Mouse (Mus musculus) frontal cortex, postnatal 10 days (tissue): Measurements from ENCODE around the gene Ucn.
A peak's percentile ranks its signal among the peaks of the same experiment; 100 is the strongest.

Experiments used
- DNase-seq, 2 experiments: peaks; one replicate each; pipeline ENCODE4 v3.0.0; 2022; ENCODE audit warnings: low spot score in 2 of 2, mixed read lengths in 1 of 2

Gene Ucn

DNA sequence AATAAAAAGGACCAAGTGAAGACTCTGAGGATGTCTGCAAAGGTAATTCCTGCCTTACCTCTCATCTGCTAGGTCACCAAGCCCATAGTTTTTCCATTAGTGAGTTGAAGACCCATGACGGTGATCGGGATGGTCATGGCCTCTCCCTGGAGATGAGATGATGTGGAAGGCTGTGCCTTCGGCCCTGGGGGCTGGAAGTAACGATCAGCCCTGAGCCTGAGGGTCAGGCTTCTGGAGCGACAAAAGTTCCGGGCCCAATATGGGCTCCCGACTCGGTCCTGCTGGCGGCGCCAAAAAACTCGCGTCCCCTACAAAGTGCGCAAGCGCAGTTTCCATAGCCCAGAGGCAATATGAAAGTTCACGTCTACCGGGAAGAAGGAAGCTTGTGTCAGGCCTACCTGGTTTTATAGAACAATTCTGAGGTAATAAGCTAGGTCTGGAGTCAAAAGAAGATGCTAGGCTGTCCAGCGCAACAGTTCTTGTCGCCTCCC lies 30.6 kb downstream of the Ucn start, which contains the start of gene Slc30a3:
Gene Slc30a3, minus strand, starts transcription at position 238 of the 491 bp plus-strand sequence.
- no peak for DNase-seq

DNA sequence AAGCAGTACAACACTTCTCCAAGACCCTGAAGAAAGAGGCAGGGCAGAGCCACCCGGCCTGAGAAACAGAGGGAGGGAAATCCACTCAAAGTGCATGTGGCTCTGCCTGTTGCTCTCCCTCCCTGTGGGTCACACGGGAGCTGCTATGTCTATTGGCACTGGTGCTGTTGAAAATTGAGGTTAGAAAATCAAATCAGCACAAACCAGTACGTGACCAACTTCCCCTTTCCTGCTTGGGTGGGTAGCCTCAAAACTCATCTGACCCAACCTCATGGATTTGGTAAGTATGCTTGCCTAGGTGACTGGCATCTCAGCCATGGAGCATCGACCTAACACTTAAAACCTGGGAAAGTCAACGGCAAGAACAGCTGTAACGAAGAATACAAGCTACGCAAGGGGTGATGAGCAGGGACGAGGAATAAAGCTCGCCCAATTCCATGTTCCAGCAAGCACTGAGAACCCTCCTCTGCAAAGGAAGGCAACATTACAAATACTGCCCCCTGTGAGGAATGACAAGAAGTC lies 32.8 kb downstream of the Ucn start, which contains the start of gene Dnajc5g:
Gene Dnajc5g, plus strand, starts transcription at position 472 of the 522 bp plus-strand sequence.
- no peak for DNase-seq

DNA sequence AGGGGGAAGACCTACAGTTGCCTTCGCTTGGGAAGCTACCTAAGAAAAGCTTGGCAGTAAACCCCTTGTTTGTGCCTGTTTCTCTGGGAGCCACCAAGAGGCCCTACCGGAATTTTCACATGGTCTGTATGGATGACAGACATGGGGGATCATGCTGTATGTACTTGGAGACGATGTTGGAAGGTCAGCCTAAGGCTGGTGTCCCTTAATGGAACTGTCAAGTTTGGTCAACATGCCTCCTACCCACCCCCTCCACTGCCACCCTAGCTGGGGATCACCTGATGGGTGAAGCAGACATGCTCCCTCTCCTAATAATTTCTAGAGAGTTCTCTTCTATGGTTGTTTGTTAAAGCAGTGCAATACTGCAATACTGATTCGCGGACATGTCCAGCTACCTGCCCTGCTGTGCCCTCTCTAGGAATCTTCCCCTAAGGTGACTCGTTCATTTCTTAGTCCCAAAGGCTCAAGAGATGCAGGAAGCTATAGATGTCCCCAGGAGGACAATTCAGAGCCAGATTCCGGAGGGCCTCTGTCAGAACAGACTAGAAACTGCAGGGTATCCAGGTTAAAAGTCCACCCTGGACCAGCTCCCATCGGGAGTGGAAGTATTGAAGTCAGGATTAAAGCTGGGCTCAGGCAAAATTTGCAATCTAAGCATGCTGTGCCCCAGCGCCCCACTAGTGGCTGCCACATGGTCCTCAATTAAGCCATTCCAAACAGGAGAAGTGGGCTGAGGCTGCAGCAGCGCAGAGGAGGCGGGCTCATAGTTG lies 42.7 kb downstream of the Ucn start:
- DNase-seq: peak in 1 of 2 experiments; percentile 5

DNA sequence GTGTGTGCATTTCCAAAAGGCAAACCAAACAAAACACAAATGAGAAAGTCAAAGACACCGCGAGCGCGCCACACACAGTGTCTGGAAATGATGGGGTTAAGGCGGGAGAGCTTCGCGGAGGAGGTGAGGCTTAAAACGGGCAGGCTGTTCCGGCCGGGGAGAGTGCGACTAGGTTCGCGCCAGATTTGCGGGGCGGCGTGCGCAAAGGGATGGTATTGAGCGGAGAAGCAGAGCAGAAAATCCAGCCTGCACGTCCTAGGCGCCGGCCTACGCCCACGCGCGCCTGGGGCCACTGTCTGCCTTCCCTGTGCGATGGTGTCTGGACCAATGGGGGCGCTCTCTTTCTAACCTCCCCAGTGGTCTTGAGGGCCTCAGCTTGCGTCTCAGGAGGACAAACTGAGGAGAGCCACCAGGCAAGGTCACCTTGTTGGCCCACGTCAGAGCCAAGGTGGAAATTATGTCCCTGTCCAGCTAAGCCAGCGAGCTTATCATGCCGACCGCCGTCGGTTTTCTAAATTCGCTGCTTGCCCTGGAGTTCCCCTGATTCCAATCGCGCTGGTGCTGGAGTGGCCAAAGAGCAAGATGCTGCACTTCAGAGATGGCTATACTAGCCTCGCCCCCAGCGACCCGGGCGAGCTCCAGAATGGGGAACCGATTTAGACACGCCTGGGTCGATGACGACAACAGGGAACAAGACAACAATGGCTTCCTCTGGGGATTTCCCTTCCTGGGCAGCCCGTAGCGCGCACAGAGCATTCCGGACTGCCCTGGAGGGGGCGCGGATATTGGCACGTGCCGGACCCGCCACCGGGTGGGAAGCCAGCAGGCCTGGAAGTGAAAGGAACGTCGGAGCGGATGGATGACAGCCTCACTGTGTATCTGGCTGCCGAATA lies 43.6 kb downstream of the Ucn start:
- DNase-seq: peak; percentile 33 to 36

DNA sequence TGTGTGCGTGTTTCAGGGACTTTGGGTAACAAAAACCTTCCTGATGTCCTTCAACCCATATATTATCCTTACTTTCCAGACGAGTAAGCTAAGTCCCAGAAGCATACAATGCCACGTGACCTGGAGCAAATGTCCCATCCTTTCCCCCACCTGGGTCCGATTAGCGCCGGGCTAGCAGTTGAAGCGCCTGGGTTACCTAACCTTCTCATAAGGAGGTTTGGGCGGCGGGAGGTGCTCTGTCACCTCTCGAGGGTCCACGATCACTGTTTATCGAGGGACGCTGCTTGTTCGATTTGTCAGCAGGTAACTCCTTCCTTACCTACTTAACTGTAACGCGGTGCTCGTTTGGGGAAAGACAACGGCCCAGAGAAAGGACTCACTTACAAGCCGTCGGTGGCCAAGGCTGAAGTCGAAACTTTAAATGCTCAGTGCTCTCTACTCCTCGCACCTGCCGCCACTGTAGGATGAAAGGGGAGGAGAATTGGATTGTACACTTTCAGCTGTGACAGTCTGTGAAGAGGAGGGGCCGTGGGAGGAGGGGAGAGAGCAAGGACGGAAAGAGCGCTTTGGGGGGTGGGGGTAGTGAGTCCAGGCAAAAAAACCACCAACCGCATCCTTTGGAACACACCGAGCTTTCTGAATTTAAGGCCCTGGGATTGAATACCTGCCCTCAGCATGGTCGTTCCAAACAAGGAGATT lies 44.4 kb downstream of the Ucn start:
- DNase-seq: peak; percentile 7 to 9

DNA sequence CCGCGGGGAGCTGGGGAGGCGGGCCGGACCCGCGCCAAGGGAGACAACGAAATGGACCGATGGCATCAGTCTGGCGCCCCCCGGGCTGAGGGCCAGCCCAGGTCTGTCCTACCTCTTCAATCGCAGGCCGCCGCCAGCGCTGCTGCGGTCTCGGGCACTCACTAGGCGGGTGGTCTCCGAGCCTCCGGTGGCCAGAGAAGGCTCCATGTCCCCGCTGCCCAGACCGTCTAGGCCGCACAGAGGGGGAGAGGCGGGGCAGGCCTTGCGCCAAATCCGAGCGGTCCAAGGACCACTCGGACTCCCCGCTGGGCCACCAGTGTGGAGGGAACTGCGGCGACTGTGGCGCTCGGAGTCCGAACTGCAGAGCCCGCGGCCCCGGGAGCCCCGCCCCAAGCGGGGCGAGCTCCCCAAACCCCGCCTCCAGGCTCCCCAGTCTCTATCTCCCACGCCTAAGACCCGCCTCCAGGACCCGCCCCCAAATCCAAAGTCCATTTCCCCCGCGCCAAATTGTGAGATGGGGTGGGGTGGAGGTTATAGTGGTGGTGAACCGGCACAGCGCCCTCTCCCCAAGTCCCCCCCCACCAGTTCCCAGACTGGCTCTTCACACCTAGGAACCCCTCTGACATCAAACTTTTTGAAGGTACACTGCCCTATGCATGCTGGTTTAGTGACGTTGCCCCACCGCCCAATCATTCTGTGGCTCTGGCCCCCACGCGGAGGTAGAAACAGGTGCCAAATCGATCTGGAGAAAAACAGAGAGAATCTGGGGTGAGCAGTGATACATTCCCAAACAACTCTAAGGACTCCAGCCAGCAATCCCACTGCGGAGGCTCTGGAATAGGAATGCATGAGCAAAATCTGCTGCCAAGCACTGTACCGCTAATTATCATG lies 45.2 kb downstream of the Ucn start:
- DNase-seq: peak; percentile 38 to 48

DNA sequence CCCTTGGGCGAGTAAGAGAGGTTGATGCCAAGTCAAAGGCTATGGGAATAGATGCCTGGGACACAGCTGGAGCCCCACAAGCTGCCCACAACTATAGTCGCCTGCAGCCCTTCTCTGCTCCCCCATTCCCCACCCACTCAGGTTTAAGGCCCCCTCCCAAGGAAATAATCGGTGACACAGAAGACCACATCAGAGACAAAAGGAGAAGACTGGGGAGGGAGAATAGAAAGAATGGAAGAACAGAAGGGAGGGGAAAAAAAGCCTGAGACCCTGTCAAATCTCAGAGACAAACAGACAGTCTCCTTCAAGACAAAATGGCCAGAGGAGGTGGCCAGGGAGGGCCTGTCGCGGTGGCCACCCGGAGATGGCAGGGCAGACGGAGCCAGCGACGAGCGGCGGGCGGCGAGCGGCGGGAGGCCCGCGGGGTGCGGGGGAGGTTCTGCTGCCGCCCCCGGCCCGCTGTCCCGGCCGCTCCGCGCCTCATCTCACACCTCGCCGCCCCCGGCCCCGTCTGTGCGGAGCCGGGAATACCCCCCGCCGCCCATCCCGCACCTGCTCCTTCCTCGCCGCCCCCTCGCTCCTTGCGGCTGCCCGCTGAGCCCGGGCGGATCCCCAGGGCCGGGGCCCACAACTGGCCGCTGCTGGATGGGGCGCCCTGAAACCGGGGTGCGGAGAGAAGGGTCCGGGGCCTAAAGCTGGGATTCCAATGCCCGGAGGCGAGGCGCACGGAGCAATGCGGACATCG lies 46.2 kb downstream of the Ucn start:
- peak in 1 of 2 experiments; percentile 44 for DNase-seq
